Mouse (Mus musculus) bone marrow macrophage, adult 2 months (primary cell): ENCODE measurements around the gene Ube2t. TPM values are rescaled to one million over a fixed set of nuclear protein-coding genes. Genes with fewer than 3 reads are reported as not detected.

ENCODE experiments used
- H3K27ac ChIP-seq: 2 replicates; pipeline ENCODE4 v1.5.1; 2012; ENCODE audit warnings: low read depth, low read length; ENCODE audit not compliant: insufficient read depth
- H3K4me1 ChIP-seq: 2 replicates; pipeline ENCODE4 v1.6.1; 2012; ENCODE audit warnings: low read length; ENCODE audit not compliant: control insufficient read depth, insufficient read depth
- H3K4me3 ChIP-seq: 2 replicates; pipeline ENCODE4 v1.5.1; 2012; ENCODE audit warnings: mild to moderate bottlenecking, low read length, moderate library complexity; ENCODE audit not compliant: insufficient read depth
- CTCF ChIP-seq: IDR thresholded peaks from 2 replicates; pipeline ENCODE4 v1.5.1; 2012; ENCODE audit warnings: low read depth, mild to moderate bottlenecking, low read length, moderate library complexity
- POLR2A ChIP-seq: IDR thresholded peaks from 2 replicates; pipeline ENCODE4 v1.6.1; 2012; ENCODE audit warnings: mild to moderate bottlenecking, low read depth, low read length, borderline replicate concordance
- polyA plus RNA-seq: library from polyadenylated mRNA; stranded (reverse); fragments of >200 nt; gene quantifications from 2 replicates; pipeline ENCODE4 v1.2.4, GENCODE M21; 2012; ENCODE audit not compliant: missing spikeins, insufficient read depth, insufficient read length

The Ube2t gene
- polyA plus RNA-seq, 1 experiment = 20.3 TPM

- TF ChIP-seq CTCF (no peak), POLR2A (no peak)
- no peak overlapping the region for H3K27ac ChIP-seq
- peaks cover 4% of the 10 kb centered on the region for H3K4me1 ChIP-seq
- H3K4me3 ChIP-seq = no peak overlapping the region
Observed at GRCm38 (mm10) chr1:134949946-134950345, 12.4 kb upstream of the Ube2t start.

DNA sequence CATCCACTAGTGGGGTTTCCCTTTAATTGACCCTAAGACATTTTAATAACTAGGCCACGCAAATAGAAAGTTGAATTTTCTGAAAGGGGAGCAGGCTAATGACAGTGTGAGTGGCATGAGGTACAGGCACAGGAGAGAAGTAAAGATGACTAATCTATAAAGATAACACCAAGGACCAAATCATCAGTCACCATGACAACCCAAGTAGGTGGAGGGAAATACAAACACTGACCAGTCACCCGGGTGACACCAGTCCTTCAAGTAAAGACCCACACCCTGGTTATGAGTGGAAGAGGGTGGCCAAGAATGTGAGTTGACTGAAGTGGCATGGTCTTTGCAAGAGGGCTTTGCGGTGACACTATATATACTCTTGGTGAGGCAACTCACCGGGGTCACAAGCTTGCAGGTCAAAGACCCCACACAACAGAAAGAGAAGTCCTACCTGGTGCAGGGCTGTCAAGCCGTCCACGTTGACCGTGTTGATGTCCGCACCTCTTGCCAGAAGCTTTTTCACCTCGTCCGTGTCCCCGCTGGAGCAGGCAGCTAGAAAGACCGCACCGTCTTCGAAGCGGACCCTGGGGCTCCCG is 7.2 kb upstream of the Ube2t start:
- Histone ChIP-seq H3K27ac (no peak overlapping the region), H3K4me3 (peak overlapping the region; percentile 96), H3K4me1 (peaks cover 6% of the 10 kb centered on the region)
- TF ChIP-seq POLR2A = no peak
- no peak for TF ChIP-seq CTCF

- H3K4me3 ChIP-seq = peak within 1 kb of the TSS; percentile 96
- TF ChIP-seq CTCF (no peak), POLR2A (0 out of 2 replicates have a peak, but pooled peaks have one; percentile 11)
- peak within 1 kb of the TSS; percentile 46; the same call in 1 of the 2 replicates for H3K27ac ChIP-seq
- H3K4me1 ChIP-seq = peaks cover 6% of the 10 kb centered on the region
Observed at GRCm38 (mm10) chr1:134955637-134956176, 6.7 kb upstream of the Ube2t start, which contains the start of gene Ppp1r12b. Ppp1r12b (minus strand) TSS chr1:134955942.

DNA sequence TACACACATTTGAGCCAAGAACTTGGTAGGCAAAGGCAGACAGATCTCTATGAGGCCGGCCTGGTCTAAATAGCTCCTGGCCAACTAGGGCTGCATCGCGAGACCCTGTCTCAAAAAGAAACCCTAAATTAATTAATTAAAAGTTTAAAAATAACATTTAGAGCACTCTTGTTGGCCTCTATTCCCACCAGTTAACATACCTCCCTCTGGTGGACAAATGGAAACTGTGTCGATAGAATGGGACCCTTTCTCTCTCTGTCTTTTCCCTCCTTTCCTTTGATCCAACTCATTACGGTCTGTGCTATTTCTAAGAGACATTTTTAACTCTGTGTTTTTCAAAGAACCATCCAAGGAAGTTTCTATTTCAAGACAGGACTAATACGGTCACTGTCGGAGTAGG is 1.7 kb upstream of the Ube2t start:
- H3K4me3 ChIP-seq = no peak overlapping the region
- no peak for TF ChIP-seq POLR2A
- no peak overlapping the region for H3K27ac ChIP-seq
- peaks cover 5% of the 10 kb centered on the region for H3K4me1 ChIP-seq

- TF ChIP-seq POLR2A (no peak), CTCF (0 out of 2 replicates have a peak, but pooled peaks have one; percentile 23)
- no peak overlapping the region for H3K27ac ChIP-seq
- peak overlapping the region; percentile 75 for H3K4me3 ChIP-seq
- H3K4me1 ChIP-seq = peaks cover 5% of the 10 kb centered on the region
Observed at GRCm38 (mm10) chr1:134962821-134963220, 456 bp downstream of the Ube2t start.

- Histone ChIP-seq H3K27ac (no peak overlapping the region), H3K4me3 (no peak overlapping the region), H3K4me1 (peaks cover 5% of the 10 kb centered on the region)
- TF ChIP-seq POLR2A (no peak), CTCF (no peak)
Observed at GRCm38 (mm10) chr1:134965430-134965829, 3.1 kb downstream of the Ube2t start.

DNA sequence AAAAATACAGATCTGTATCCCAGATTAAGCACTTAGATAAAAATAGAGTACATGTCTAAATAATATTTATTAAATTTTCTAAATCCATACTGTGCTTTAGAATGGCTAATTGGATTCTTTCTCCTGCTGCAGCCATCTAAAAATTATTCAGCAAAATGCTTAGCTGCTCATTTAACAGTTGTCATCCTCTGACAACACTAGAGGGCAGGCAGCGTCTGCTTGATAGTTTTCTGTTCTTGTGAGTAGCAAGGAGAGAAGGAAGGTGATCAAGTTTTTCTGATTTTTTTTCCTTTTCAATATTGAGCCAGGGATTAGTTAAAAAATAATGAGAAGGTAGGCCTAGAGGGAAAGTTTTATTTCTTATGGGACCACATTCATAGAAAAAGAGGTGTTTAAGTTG is 10.6 kb downstream of the Ube2t start:
- no peaks in the 10 kb centered on the region for H3K4me1 ChIP-seq
- no peak overlapping the region for H3K27ac ChIP-seq
- H3K4me3 ChIP-seq = no peak overlapping the region
- no peak for TF ChIP-seq CTCF
- TF ChIP-seq POLR2A = no peak

DNA sequence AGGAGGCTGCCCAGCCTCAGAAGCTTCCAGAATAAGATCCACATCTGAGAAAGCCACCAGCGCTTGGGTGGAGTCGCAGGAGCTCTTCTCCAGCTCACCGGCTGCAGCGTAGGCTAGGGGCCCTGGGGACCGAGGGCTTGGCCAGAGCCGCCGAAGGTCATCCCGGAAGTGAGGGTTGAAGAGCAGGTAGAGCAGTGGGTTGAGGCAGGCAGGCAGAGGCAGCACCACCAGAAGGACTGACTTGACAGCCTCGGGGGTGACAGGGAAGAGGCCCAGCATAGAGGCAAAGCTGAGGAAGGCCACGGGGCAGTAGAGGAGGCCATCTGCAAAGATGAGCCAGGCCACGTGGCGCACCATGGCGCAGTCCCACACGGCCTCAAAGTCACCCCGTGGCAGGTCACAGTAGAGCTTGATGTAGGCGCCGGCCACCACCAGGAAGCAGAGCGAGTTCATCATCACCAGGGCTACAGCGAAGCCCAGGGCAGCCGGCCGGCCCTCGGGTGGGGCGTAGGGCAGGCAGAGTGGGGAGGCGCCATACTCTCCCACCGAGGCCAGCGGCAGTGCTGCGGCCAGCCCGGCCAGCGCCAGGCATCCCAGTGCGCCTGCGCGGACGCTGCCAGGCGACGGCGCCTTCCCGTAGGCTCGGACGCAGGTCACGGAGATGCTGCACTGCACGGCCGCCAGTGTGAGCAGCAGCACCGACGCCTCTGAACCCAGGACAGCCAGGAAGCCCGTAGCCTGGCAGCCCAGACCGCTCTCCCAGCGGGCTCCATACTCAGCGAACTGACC is 25.0 kb downstream of the Ube2t start:
- H3K27ac ChIP-seq = no peak overlapping the region
- H3K4me1 ChIP-seq = peaks cover 12% of the 10 kb centered on the region
- TF ChIP-seq CTCF (no peak), POLR2A (no peak)
- peak overlapping the region; percentile 40 for H3K4me3 ChIP-seq

- TF ChIP-seq POLR2A = no peak
- Histone ChIP-seq H3K4me3 (peak overlapping the region; percentile 40), H3K27ac (no peak overlapping the region), H3K4me1 (peaks cover 6% of the 10 kb centered on the region)
Observed at GRCm38 (mm10) chr1:134987962-134988341, 25.6 kb downstream of the Ube2t start.

GRCm38 (mm10) chr1:134989372-134989771 is 27.0 kb downstream of the Ube2t start:
- no peak overlapping the region for H3K27ac ChIP-seq
- TF ChIP-seq POLR2A (no peak), CTCF (peak; percentile 43)
- H3K4me3 ChIP-seq = no peak overlapping the region
- H3K4me1 ChIP-seq = peaks cover 2% of the 10 kb centered on the region; the same call in 1 of the 2 replicates
